Mouse (Mus musculus): Measurements from ENCODE around the gene Slc25a10. TPM values are rescaled to one million over a fixed set of nuclear protein-coding genes. Genes with fewer than 3 reads are reported as not detected.
A peak's percentile ranks its signal among the peaks of the same experiment; 100 is the strongest.
"Not testable (repeated sequence)": the region's sequence is repeated elsewhere in the genome, so short reads cannot be mapped to it uniquely, and the experiment has no call there.

Slc25a10 gene
- total RNA-seq, 2 experiments from 2014 or later: 23.4 to 26.6 TPM

DNA sequence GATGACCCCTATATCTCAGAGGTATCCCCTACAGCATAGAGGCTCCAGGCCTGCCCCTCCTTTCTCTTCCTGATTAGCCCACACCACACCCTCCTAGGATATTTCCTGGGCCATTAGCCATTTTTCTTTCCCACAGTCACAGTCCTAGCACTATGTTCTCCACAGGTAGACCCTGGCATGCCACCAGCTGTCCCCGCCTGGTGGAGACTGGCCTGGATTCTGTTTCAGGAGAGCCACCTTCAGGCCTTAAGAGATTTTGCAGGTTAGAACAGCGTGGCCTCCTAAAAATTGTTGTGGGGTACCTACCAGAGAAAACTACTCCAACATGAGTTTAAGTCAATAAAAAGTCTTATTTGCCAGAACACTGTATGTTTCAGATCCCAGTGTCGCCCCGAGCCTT, 15.3 kb downstream of the Slc25a10 start:
- DNase-seq (ENCODE audit: extremely low spot score in 1 of 2, low spot score in 2 of 2): no peak
- intact Hi-C loops (cut with DNase I): no loop called here

GRCm38 (mm10) chr11:120507611-120508289, 16.1 kb downstream of the Slc25a10 start:
- intact Hi-C loops (cut with DNase I): no loop called here

DNA sequence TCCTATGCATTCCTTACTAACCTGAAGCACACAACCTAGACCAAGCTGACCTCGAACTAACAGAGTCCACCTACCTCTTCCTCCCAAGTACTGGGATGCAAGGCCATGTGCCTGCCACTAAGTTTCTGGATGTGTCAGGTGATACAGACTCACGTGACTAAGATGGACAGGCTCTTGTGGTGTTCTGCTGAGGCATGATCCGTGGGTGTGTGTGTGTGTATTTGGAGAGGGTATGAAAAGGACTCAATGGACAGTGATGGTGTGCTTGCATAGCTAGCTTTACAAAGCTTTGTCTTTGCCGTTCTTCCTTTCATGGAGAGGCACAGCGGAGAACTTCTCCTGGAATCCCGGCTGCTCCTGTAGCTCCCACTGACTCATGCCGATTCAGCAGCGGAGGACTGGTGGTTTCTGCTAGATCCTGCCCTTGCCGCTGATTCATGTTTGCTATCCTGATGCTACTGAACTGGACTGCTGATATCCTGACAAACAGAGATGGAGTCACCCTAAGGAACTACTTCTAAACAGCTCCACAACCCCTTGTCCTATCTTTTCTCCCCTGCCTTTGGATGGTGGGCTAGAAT, 16.7 kb downstream of the Slc25a10 start:
- intact Hi-C loops (cut with DNase I): no loop called here

More at GRCm38 (mm10) chr11:120507611-120508289, 16.1 kb downstream of the Slc25a10 start:
- DNase-seq (ENCODE audit: extremely low spot score in 1 of 2, low spot score in 2 of 2): no peak

DNA sequence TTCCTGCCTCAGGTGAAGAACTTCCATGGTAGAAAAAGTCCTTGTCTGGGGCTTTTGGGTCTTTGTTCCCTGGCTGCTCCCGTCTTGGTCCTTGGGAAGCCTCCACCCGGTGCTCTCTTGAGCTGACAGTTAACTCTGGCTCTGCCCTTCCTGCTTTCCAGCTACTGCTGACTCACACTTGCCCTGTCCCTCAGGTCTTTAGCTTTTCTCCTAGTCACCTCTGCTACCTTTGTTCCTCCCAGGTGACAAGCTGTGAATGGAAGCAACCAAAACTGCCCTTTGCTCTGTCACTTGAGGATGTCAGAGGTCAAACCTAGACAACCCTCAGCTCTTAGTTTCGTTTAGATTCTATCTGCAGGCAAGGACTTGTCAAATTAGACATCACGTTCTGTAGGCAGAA, 18.3 kb downstream of the Slc25a10 start:
- no peak for DNase-seq (ENCODE audit: extremely low spot score in 1 of 2, low spot score in 2 of 2)
- intact Hi-C loops (cut with DNase I): no loop called here

More for the DNA sequence above, 16.7 kb downstream of the Slc25a10 start:
- no peak for DNase-seq (ENCODE audit: extremely low spot score in 1 of 2, low spot score in 2 of 2)

GRCm38 (mm10) chr11:120510375-120511030, 18.9 kb downstream of the Slc25a10 start:
- no peak for DNase-seq (ENCODE audit: extremely low spot score in 1 of 2, low spot score in 2 of 2)
- intact Hi-C loops (cut with DNase I): no loop called here

GRCm38 (mm10) chr11:120512790-120513453, 21.3 kb downstream of the Slc25a10 start:
- intact Hi-C loops (cut with DNase I): no loop called here
- no peak for DNase-seq (ENCODE audit: extremely low spot score in 1 of 2, low spot score in 2 of 2)

DNA sequence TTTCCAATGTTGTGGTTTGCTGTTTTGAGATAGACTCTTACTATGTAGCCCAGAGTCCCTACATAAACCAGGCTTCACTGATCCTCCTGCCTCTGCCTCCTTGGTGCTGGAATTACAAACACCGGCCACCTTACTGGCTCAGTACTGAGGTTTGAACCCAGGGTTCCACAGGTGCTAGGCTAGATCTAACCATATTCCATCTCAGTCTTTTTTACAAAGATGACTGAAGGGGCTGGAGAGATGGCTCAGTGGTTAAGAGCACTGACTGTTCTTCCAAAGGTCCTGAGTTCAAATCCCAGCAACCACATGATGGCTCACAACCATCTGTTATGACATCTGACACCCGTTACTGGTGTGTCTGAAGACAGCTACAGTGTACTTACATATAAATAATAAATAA, 22.6 kb downstream of the Slc25a10 start:
- DNase-seq (ENCODE audit: extremely low spot score in 1 of 2, low spot score in 2 of 2); intact Hi-C loops (cut with DNase I): not testable (repeated sequence)

DNA sequence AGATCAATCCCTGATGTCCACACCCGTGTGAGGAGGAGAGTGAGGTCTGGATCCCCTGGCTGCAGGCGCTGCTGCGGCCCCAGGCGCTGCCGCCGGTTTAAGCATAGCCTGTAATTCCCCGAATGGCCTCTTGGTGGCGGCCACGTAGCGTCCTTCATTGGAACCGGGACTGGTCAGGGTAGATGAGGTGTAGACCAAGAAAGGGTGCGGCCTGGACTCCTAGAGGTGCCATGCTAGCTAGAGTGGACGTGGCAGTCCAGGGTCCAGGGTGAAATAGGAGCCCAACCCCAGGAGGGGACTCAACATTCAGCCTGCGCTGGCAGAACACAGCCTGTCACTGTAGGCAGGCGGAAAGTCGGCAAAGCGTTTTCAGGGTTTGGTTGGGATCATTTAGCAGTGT, 24.0 kb downstream of the Slc25a10 start:
- intact Hi-C loops (cut with DNase I): no loop called here
- DNase-seq (ENCODE audit: extremely low spot score in 1 of 2, low spot score in 2 of 2): peak; percentile 79 to 85

DNA sequence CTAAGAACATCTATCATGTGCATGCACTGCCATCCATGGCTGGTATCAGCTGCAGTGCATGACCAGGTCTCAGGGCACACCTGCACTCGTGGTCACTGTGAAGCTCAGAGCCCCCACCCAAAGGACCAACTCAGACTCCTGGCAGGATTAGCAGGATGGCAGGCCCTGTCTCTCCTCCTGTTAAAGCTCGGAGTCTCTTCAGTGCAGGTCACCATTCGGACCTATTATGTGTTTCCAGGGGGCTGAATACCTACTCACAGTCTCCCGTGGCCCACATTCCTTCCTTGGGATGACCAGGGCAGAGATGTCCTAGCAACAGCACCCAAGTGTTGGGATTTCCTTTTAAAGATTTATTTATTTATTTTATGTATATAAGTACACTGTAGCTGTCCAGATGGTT, 25.5 kb downstream of the Slc25a10 start:
- no peak for DNase-seq (ENCODE audit: extremely low spot score in 1 of 2, low spot score in 2 of 2)
- intact Hi-C loops (cut with DNase I): no loop called here

DNA sequence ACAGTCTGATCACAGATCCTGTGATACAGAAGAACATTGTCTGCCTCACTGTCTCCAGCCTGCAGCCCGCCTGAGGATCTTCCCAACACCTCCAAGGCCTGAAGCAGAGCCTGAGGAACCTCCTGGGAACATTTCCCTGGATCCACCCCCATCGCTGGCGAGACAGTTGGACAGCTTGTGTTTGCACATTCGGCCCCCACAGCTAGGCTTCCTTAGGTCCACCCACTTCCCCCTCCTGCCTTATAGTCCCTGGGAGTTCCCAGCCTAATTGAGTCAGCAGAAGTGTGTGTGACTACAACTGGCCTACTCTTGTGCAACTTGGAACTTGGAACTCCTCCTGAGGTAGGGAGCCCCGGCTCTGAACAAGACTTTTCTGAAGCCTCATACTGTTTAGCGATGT, 26.4 kb downstream of the Slc25a10 start:
- intact Hi-C loops (cut with DNase I): loop anchor here (2.0 kb wide), 1 partner anchor 55 kb away; the partner anchor contains the start of gene P4hb
- DNase-seq (ENCODE audit: extremely low spot score in 1 of 2, low spot score in 2 of 2): peak; percentile 52 to 79

GRCm38 (mm10) chr11:120518558-120518957, 26.9 kb downstream of the Slc25a10 start:
- intact Hi-C loops (cut with DNase I): loop anchor here (2.0 kb wide), 1 partner anchor 54 kb away; the partner anchor contains the start of gene P4hb
- DNase-seq (ENCODE audit: extremely low spot score in 1 of 2, low spot score in 2 of 2): no peak

GRCm38 (mm10) chr11:120519738-120520137, 28.1 kb downstream of the Slc25a10 start:
- intact Hi-C loops (cut with DNase I): loop anchor here (2.0 kb wide), 1 partner anchor 53 kb away; the partner anchor contains the start of gene P4hb
- DNase-seq (ENCODE audit: extremely low spot score in 1 of 2, low spot score in 2 of 2): peak in 1 of 2 experiments; percentile 75

DNA sequence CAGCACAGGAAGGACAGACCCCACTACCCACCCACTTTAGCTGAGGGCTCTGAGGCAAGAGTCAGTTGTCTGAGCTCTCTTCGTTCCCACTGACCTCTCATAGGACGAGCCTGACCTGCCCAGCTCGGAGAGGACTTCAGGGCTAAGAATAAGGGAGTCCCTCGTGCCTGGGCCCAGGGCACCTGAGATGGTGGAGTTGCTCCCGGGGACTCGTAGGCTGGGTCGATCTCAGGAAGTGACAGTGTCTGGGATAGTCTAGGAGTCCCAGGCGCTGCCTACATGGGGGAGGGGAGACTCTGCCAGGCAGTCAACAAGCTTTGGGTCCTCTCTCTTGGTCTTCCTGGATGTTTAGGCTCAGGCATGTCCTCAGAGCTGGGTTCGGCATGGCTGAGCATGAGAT, 28.9 kb downstream of the Slc25a10 start:
- no peak for DNase-seq (ENCODE audit: extremely low spot score in 1 of 2, low spot score in 2 of 2)
- intact Hi-C loops (cut with DNase I): no loop called here

- DNase-seq (ENCODE audit: extremely low spot score in 1 of 2, low spot score in 2 of 2): no peak
- intact Hi-C loops (cut with DNase I): no loop called here
These were observed 29.4 kb downstream of the Slc25a10 start for GRCm38 (mm10) chr11:120520967-120521540.

DNA sequence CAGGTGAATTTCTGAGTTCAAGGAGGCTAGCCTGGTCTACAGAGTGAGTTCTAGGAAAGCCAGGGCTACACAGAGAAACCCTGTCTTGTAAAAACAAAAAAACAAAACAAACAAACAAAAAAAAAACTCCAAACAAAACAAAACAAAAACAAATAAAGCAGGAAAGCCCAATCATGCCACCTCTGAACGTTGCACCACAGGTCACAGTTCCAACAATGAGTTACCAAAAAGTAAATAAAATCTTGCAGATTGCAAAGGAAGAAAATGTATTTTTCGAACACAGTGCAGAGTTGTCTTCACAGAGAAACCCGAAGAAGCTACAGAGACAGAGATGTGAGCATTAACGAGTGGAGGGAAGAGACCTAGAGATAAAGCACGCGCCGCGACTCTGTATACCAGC, 30.9 kb downstream of the Slc25a10 start:
- DNase-seq (ENCODE audit: extremely low spot score in 1 of 2, low spot score in 2 of 2): no peak

DNA sequence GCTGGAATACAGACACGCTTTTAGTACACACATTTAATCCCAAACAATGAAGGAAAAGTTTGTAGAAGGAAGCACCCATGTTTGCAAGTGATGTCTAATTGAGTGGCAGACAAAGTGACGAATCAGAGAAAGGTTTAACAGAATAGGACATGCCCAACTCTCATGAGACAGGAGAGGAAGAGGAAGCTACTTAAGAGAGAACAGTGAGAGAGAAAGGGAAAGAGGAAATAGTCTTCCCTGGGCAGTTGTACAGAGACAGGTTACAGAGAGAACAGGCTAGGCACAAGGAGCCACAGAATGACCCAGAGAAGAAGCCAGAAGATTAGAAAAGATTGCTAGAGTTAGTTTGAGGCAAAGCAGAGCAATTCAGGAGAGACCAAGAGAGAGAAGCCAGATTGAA, 34.3 kb downstream of the Slc25a10 start:
- intact Hi-C loops (cut with DNase I): no loop called here
- DNase-seq (ENCODE audit: extremely low spot score in 1 of 2, low spot score in 2 of 2): no peak

More for the DNA sequence above, 30.9 kb downstream of the Slc25a10 start:
- intact Hi-C loops (cut with DNase I): no loop called here

GRCm38 (mm10) chr11:120527690-120528354, 36.2 kb downstream of the Slc25a10 start:
- no peak for DNase-seq (ENCODE audit: extremely low spot score in 1 of 2, low spot score in 2 of 2)
- intact Hi-C loops (cut with DNase I): no loop called here

DNA sequence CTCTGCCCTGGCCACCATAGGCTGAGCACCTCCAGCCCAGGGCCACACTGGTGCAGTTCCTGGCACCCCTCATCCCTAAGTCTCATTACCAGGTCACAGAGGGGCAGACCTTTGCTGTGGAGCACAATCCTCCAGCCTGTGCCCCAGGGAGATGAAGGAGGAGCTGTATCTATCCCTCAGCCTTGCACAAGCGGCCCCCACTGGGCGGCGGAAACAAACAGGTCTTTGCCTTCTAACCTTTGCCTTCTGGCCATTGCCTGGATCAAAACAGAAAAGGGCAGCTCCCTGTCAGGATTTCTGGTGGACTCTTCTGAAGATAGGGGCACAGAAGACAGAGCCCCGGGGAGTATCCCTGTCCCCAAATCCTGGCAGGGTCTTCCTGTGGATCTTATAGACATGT, 37.3 kb downstream of the Slc25a10 start:
- DNase-seq (ENCODE audit: extremely low spot score in 1 of 2, low spot score in 2 of 2): no peak
- intact Hi-C loops (cut with DNase I): no loop called here
